Mouse (Mus musculus) thymus, postnatal 14 days (tissue): ENCODE results near the gene Spg11.

ENCODE experiments used
- DNase-seq: peaks from one replicate; pipeline ENCODE4 v3.0.0; 2021

Gene Spg11

GRCm38 (mm10) chr2:122117961-122118958, at the start of gene Spg11:
Gene Spg11 (minus strand): TSS chr2:122118386.
- peak; percentile 97 for DNase-seq

GRCm38 (mm10) chr2:122164293-122164692, 46.1 kb upstream of the Spg11 start:
- no peak for DNase-seq

- DNase-seq: peak; percentile 37
Observed at GRCm38 (mm10) chr2:122163430-122164195, 45.4 kb upstream of the Spg11 start.

- no peak for DNase-seq
Observed at GRCm38 (mm10) chr2:122162529-122162928, 44.3 kb upstream of the Spg11 start.

GRCm38 (mm10) chr2:122161542-122161941, 43.4 kb upstream of the Spg11 start:
- DNase-seq: no peak

- DNase-seq: peak; percentile 86
Observed at GRCm38 (mm10) chr2:122160680-122161079, 42.5 kb upstream of the Spg11 start, which contains the start of gene Trim69. Gene Trim69 (plus strand): TSS chr2:122160700.

- DNase-seq: peak; percentile 47
Observed at GRCm38 (mm10) chr2:122159667-122160066, 41.5 kb upstream of the Spg11 start.

- no peak for DNase-seq
Observed at GRCm38 (mm10) chr2:122158362-122158802, 40.2 kb upstream of the Spg11 start.

GRCm38 (mm10) chr2:122157561-122157960, 39.4 kb upstream of the Spg11 start:
- DNase-seq: no peak

- DNase-seq: peak; percentile 23
Observed at GRCm38 (mm10) chr2:122156051-122156700, 38.0 kb upstream of the Spg11 start.

GRCm38 (mm10) chr2:122155292-122155691, 37.1 kb upstream of the Spg11 start:
- no peak for DNase-seq

GRCm38 (mm10) chr2:122154479-122154878, 36.3 kb upstream of the Spg11 start:
- DNase-seq: no peak

GRCm38 (mm10) chr2:122153681-122154365, 35.6 kb upstream of the Spg11 start:
- no peak for DNase-seq

- no peak for DNase-seq
Observed at GRCm38 (mm10) chr2:122152850-122153249, 34.7 kb upstream of the Spg11 start.

GRCm38 (mm10) chr2:122151221-122151620, 33.0 kb upstream of the Spg11 start:
- no peak for DNase-seq

- no peak for DNase-seq
Observed at GRCm38 (mm10) chr2:122149716-122150115, 31.5 kb upstream of the Spg11 start.

GRCm38 (mm10) chr2:122149316-122149715, 31.1 kb upstream of the Spg11 start:
- no peak for DNase-seq

GRCm38 (mm10) chr2:122148242-122148917, 30.2 kb upstream of the Spg11 start:
- peak; percentile 71 for DNase-seq

GRCm38 (mm10) chr2:122147508-122148241, 29.5 kb upstream of the Spg11 start, which contains the start of gene B2m:
Gene B2m (plus strand): TSS chr2:122147686.
- peak; percentile 94 for DNase-seq

- DNase-seq: no peak
Observed at GRCm38 (mm10) chr2:122146687-122147086, 28.5 kb upstream of the Spg11 start.

GRCm38 (mm10) chr2:122145756-122146155, 27.6 kb upstream of the Spg11 start:
- no peak for DNase-seq
